Mouse (Mus musculus) myocyte (in vitro differentiated cells): ENCODE measurements around the gene Dync1li1. TPM values are rescaled to one million over a fixed set of nuclear protein-coding genes. Genes with fewer than 3 reads are reported as not detected.

Experiments
- H3K27me3 ChIP-seq: one replicate; pipeline ENCODE4 v1.6.1; 2011; ENCODE audit not compliant: control insufficient read depth, insufficient read depth, insufficient read length
- H3K36me3 ChIP-seq: one replicate; pipeline ENCODE4 v1.6.1; 2011; ENCODE audit not compliant: control insufficient read depth, insufficient read depth
- H3K4me2 ChIP-seq: one replicate; pipeline ENCODE4 v1.6.1; 2011; ENCODE audit warnings: low read depth, control low read depth
- H3K4me3 ChIP-seq: one replicate; pipeline ENCODE4 v1.5.1; 2011; ENCODE audit warnings: mild to moderate bottlenecking, control low read depth, moderate library complexity
- H3K79me2 ChIP-seq: one replicate; pipeline ENCODE4 v1.6.1; 2011; ENCODE audit not compliant: control insufficient read depth, insufficient read depth
- H3ac ChIP-seq: one replicate; pipeline ENCODE4 v1.6.1; 2011; ENCODE audit not compliant: control insufficient read depth, insufficient read length
- CEBPB ChIP-seq: IDR thresholded peaks from 2 replicates; pipeline ENCODE4 v1.6.1; 2011; ENCODE audit warnings: mild to moderate bottlenecking, moderate library complexity; ENCODE audit not compliant: poor library complexity, insufficient read depth, severe bottlenecking
- E2F4 ChIP-seq: IDR thresholded peaks from one replicate; pipeline ENCODE4 v1.6.1; 2011; ENCODE audit warnings: mild to moderate bottlenecking, control low read depth, moderate library complexity; ENCODE audit not compliant: insufficient read depth
- MAX ChIP-seq: IDR thresholded peaks from one replicate; pipeline ENCODE4 v1.6.1; 2011; ENCODE audit warnings: low read depth, mild to moderate bottlenecking, control low read depth
- MYOD1 ChIP-seq, 3 experiments: IDR thresholded peaks; one replicate each; pipeline ENCODE4 v1.6.1; 2011; ENCODE audit warnings: control low read depth in 2 of 3, low read depth in 2 of 3, mild to moderate bottlenecking in 2 of 3, moderate library complexity in 1 of 3; ENCODE audit not compliant: insufficient read length in 2 of 3, control insufficient read depth in 1 of 3
- MYOG ChIP-seq, 3 experiments: IDR thresholded peaks; one replicate each; pipeline ENCODE4 v1.6.1; 2011; ENCODE audit warnings: control low read depth in 2 of 3, low read depth in 2 of 3, mild to moderate bottlenecking in 2 of 3; ENCODE audit not compliant: insufficient read length in 2 of 3, control insufficient read depth in 1 of 3, insufficient read depth in 1 of 3
- POLR2A ChIP-seq: IDR thresholded peaks from one replicate; pipeline ENCODE4 v1.6.1; 2011; ENCODE audit warnings: low read depth, mild to moderate bottlenecking, control low read depth, moderate library complexity; ENCODE audit not compliant: insufficient read length
- POLR2AphosphoS2 ChIP-seq: IDR thresholded peaks from one replicate; pipeline ENCODE4 v1.6.1; 2011; ENCODE audit warnings: low read depth, control low read depth; ENCODE audit not compliant: insufficient read length
- REST ChIP-seq: IDR thresholded peaks from one replicate; pipeline ENCODE4 v1.6.1; 2011; ENCODE audit warnings: mild to moderate bottlenecking, control low read depth, moderate library complexity; ENCODE audit not compliant: insufficient read depth, insufficient read length
- SRF ChIP-seq: IDR thresholded peaks from one replicate; pipeline ENCODE4 v1.6.1; 2011; ENCODE audit warnings: low read depth; ENCODE audit not compliant: control insufficient read depth, insufficient read length
- TCF12 ChIP-seq: IDR thresholded peaks from one replicate; pipeline ENCODE4 v1.6.1; 2011; ENCODE audit warnings: mild to moderate bottlenecking, control low read depth; ENCODE audit not compliant: poor library complexity, insufficient read depth, severe bottlenecking
- TCF3 ChIP-seq: IDR thresholded peaks from one replicate; pipeline ENCODE4 v1.6.1; 2011; ENCODE audit warnings: low read depth, control low read depth; ENCODE audit not compliant: insufficient read length
- USF1 ChIP-seq: IDR thresholded peaks from one replicate; pipeline ENCODE4 v1.6.1; 2011; ENCODE audit warnings: low read depth, mild to moderate bottlenecking, control low read depth, moderate library complexity
- polyA plus RNA-seq: library from polyadenylated mRNA; unstranded; fragments of >200 nt; fragmentation: generic; extraction: Trizol; gene quantifications from one replicate; pipeline ENCODE4 v1.2.1, GENCODE M21; 2012; ENCODE audit warnings: missing spikeins

Gene Dync1li1
- polyA plus RNA-seq, 1 experiment, result 70.9 TPM

DNA sequence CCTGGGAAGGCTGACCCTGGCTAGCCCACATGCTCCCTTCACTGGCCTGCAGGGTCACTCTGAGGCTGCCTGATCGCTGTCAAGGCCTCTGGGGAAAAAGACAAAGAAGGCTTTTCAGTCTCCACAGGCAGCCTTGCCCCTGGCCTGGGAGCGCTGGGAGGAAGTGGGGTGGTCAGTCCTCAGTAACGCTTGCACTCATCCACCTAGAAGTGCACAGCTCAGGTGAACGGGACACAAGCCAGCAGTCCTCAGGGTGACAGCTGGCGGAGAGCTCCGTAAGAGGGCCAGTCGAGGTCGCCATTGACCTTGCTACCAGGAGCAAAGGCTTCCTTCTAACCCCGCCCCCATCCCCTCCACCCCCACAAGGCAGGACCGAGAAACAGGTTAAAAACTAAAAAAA is 79.5 kb downstream of the Dync1li1 start:
- no peak overlapping the region for H3ac ChIP-seq
- no peaks in the 10 kb centered on the region for H3K79me2 ChIP-seq
- no peaks in the 10 kb centered on the region for H3K27me3 ChIP-seq
- H3K4me2 ChIP-seq, result no peak overlapping the region
- H3K4me3 ChIP-seq, result no peak overlapping the region
- H3K36me3 ChIP-seq, result no peaks in the 10 kb centered on the region
- TF ChIP-seq MYOD1 (IDR thresholded peaks at IDR 0.05; ENCODE audit: control insufficient read depth in 1 of 3, insufficient read length in 2 of 3, low read depth in 2 of 3) (no peak), USF1 (no peak), TCF12 (no peak), REST (no peak), E2F4 (no peak), MAX (no peak), TCF3 (no peak), MYOG (IDR thresholded peaks at IDR 0.05; ENCODE audit: control insufficient read depth in 1 of 3, insufficient read depth in 1 of 3, insufficient read length in 2 of 3, low read depth in 2 of 3) (no peak), POLR2A (no peak), CEBPB (no peak), POLR2AphosphoS2 (no peak), SRF (no peak)

DNA sequence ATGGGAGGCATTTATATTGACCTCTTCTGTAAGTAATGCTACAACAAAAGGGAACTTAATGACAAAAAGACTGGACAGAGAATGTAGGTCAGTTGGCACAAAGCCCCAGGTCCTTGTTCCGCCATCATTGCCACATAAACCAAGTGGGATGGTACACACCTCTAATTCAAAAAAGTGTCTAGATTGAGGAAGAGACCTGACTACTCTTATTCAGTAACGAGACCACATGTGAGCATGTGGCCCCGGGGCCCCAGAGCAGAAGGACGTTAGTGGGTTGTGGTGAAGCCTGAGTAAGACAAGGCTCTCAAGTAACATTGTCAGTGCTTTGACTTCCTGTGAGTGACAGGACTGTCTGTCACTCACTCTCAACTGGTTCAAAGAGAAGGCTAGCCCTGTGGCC is 81.6 kb downstream of the Dync1li1 start:
- H3K4me3 ChIP-seq, result no peak overlapping the region
- TF ChIP-seq E2F4, result no peak
- no peak for TF ChIP-seq MAX
- no peak for TF ChIP-seq POLR2A
- TF ChIP-seq MYOG (IDR thresholded peaks at IDR 0.05; ENCODE audit: control insufficient read depth in 1 of 3, insufficient read depth in 1 of 3, insufficient read length in 2 of 3, low read depth in 2 of 3), result no peak
- no peak for TF ChIP-seq CEBPB
- no peak for TF ChIP-seq TCF12
- no peak for TF ChIP-seq REST
- no peak for TF ChIP-seq SRF
- TF ChIP-seq TCF3, result no peak
- no peak for TF ChIP-seq USF1
- no peak for TF ChIP-seq POLR2AphosphoS2
- no peak for TF ChIP-seq MYOD1 (IDR thresholded peaks at IDR 0.05; ENCODE audit: control insufficient read depth in 1 of 3, insufficient read length in 2 of 3, low read depth in 2 of 3)
- no peaks in the 10 kb centered on the region for H3K79me2 ChIP-seq
- H3K27me3 ChIP-seq, result no peaks in the 10 kb centered on the region
- no peaks in the 10 kb centered on the region for H3K36me3 ChIP-seq
- no peak overlapping the region for H3K4me2 ChIP-seq
- H3ac ChIP-seq, result no peak overlapping the region

DNA sequence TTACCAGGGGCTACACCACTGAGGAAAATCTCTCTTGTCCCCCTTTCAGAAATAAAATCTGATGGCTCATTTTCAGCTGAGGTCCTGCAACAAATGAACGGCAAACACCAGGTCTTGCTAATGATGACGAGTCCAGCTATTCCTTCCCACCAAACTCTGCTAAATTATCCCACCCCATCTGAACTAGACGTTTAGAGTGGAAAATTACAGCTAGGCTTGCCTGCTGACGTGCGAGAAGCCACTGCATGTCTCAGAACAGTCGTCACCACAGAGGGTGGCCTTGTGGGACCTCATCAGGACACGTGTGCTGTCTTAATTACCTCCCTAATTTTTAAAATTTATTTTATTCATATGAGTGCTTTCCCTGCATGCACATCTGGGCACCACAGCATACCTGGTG is 83.0 kb downstream of the Dync1li1 start:
- H3K27me3 ChIP-seq, result no peaks in the 10 kb centered on the region
- no peak overlapping the region for H3K4me2 ChIP-seq
- TF ChIP-seq MAX, result no peak
- TF ChIP-seq POLR2A, result no peak
- no peaks in the 10 kb centered on the region for H3K36me3 ChIP-seq
- no peak overlapping the region for H3ac ChIP-seq
- no peak overlapping the region for H3K4me3 ChIP-seq
- no peaks in the 10 kb centered on the region for H3K79me2 ChIP-seq

Other genes with a start within 250 kb of the Dync1li1 start
- gene Ccr4, start 183.9 kb upstream of the Dync1li1 start, polyA plus RNA-seq, result not detected
- gene C130032M10Rik, start 173.1 kb upstream of the Dync1li1 start, polyA plus RNA-seq, result 0.06 TPM
- 0.01 TPM for gene Trim71, start 124.4 kb upstream of the Dync1li1 start, polyA plus RNA-seq
- 29.1 TPM for gene Cnot10, start 48.6 kb upstream of the Dync1li1 start, polyA plus RNA-seq
- gene Cmtm6, start 42.3 kb downstream of the Dync1li1 start, polyA plus RNA-seq, result 14.3 TPM
- gene Cmtm7, start 93.1 kb downstream of the Dync1li1 start, polyA plus RNA-seq, result 38.1 TPM
- gene Cmtm8, start 155.4 kb downstream of the Dync1li1 start, polyA plus RNA-seq, result not detected
- gene Gpd1l, start 245.2 kb downstream of the Dync1li1 start, polyA plus RNA-seq, result 19.5 TPM